Mouse (Mus musculus): ENCODE results near the gene Hcn2.
A peak's percentile ranks its signal among the peaks of the same experiment; 100 is the strongest.

Gene Hcn2

GRCm38 (mm10) chr10:79709307-79709706 lies 7.1 kb upstream of the Hcn2 start:
- DNase-seq: no peak

DNA sequence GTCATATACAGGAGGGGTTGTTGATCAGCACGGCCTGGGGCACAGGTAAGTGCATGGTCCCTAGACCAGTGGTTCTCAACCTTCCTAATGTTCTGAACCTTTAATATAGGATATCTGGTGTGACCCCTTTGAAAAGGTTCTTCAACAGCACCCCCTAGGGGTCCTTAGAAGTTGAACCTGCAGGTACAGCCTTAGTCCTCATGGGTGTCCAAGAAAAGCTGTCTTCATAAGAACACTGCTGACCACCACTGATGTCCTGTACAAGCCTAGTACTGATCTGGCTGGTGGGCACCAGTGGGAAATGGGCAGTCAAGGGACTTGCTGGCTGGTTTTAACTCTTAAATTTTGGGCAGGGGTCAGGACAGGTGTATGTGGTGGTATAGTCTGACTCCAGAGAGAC lies 4.4 kb upstream of the Hcn2 start:
- no peak for DNase-seq

DNA sequence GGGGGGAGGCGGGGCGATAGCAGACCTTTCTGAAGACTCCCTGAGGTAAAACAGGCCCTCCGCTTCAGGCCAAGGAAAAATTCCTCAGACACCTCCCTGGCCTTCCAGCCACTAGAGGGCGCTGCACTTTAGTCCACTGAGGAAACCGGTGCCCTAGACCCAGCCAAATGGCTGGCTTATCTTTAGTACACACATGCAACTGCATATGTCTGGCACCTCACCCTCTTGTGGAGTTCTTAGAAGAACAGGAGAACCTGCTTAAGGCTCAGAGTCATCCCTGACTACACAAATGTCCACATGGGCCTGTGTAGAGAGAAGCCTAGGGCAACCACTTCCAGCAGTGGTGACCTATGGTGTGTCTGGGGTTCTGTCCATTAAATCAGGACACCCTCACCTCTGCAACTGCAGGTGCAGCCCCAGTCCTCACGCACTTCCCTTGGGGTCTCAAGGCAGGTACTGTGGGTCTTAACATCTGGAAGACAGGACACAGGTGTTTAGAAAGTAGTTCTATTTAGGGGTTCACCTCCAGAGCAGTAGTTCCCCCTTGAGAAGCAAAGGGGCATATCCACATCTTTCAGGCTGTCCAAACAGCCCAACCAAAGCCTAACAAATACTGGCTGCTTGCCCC lies 3.8 kb upstream of the Hcn2 start:
- DNase-seq: peak; percentile 87 to 94

DNA sequence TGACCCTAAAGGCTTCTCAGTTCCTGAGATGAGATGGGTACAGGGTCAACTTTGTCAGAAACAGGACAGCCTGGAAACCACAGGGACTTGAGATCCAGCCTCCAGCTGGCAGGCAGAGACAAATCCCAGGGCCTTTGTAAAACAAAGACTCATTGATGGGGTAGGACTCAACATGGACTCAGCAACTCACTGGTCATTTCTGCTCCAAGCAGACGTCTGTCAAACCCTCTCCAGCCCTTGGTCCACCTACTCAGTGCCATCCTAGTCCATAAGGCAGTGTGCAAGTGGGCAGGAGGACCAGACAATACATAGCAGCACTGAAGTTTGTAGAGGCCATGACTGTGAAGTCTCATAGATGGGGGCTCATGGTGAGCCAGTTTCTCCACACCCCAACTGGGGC lies 3.3 kb upstream of the Hcn2 start:
- DNase-seq: no peak

GRCm38 (mm10) chr10:79714996-79715395 lies 1.4 kb upstream of the Hcn2 start:
- DNase-seq: peak in 1 of 2 experiments; percentile 64

DNA sequence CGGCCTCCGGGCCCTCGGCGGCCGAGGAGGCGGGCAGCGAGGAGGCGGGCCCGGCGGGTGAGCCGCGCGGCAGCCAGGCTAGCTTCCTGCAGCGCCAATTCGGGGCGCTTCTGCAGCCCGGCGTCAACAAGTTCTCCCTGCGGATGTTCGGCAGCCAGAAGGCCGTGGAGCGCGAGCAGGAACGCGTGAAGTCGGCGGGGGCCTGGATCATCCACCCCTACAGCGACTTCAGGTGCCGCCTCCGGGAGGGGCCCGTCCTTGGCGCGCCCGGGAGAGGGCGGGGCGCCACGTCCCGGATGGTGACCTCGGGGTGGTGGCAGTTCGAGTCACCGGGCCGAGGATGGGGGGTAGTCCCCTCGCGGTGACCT lies 538 bp downstream of the Hcn2 start:
- peak; percentile 72 to 81 for DNase-seq

GRCm38 (mm10) chr10:79717640-79718357 lies 1.4 kb downstream of the Hcn2 start:
- peak; percentile 52 to 74 for DNase-seq

DNA sequence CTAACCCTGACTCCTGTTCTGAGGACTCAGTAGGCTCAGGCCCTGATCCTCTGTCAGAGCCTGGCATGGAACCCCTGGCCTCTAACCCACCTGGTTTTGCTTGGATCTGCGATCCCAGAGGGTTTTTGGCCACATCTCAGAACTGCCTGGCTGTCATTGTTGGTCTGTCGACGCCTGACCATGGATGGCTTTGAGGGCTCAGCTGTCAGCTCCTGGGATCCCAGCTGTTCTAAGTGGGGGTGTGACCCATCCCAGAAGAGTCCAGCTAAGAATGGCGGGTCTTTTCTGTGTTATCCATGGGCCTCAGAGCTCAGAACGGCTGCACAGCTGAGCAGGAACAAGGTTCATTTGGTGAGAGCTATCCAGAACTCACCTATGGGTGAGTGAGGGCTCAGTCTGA lies 4.7 kb downstream of the Hcn2 start:
- no peak for DNase-seq

DNA sequence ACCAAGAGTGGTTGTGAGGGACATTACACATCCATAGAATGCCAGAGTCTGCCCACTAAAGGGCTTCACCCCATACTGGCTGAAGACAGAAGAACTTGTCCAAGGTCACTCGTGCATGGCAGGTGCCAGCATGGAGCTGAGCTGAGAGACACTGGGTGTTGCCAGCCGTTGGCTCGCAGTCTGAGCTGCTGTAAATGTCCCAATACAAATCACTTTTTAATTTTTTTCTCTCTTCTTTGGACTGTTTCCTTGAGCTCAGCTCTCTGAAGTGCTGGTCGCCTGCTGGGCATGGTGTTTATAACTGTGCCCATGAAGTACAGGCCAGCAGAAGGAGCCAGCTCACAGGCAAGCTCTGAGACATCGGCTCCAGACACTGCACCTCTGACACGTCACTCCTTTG lies 6.6 kb downstream of the Hcn2 start:
- DNase-seq: no peak

- no peak for DNase-seq
These were observed 7.3 kb downstream of the Hcn2 start for GRCm38 (mm10) chr10:79723692-79724091.

- peak; percentile 62 to 75 for DNase-seq
These were observed 9.7 kb downstream of the Hcn2 start for GRCm38 (mm10) chr10:79726090-79726489.

GRCm38 (mm10) chr10:79728323-79729249 lies 12.2 kb downstream of the Hcn2 start:
- peak in 1 of 2 experiments; percentile 43 for DNase-seq

DNA sequence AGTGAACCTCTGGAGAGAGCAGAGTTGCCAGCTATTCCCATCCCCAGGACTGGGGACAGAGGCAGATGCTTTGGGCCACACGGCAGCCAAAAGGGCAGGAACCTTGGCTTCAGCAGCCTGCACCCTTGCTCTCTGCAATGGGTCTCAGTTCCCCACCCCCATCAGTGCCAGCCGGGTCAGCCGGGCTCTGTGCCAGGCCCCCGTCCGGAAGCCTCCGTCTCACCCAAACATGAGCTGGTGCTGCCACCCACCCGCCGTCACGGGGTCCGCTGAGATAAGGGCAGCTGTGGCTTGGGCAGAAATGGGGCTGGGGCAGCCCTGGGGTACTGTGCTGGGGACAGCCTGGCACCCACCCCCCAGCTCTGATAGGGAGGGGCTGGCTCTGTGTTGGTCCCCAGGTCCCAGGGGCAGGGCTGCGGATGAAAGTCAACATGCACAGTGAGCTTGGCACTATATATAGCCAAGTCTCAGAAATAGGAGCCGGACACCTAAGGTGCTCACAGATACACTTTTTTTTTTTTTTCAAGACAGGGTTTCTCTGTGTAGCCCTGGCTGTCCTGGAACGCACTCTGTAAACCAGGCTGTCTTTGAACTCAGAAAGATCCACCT lies 13.0 kb downstream of the Hcn2 start:
- peak in 1 of 2 experiments; percentile 67 for DNase-seq

DNA sequence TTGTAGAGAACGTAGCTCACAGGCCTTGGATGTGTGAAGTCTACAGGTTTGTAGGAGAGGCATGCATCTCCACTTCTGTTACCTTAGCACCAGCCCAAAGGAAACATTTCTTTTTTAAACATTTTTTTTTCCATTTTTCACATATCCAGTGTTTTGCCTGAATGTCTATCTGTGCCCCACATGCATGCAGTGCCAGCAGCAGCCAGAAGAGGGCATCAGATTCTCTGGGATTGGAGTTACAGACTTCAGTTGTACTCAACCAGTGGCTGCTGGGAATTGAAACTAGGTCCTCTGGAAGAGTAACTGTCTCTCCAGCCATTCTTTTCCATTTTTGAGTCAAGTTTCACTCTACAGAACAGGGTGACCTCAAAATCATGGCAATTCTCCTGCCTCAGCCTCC lies 16.1 kb downstream of the Hcn2 start:
- peak; percentile 56 to 70 for DNase-seq

DNA sequence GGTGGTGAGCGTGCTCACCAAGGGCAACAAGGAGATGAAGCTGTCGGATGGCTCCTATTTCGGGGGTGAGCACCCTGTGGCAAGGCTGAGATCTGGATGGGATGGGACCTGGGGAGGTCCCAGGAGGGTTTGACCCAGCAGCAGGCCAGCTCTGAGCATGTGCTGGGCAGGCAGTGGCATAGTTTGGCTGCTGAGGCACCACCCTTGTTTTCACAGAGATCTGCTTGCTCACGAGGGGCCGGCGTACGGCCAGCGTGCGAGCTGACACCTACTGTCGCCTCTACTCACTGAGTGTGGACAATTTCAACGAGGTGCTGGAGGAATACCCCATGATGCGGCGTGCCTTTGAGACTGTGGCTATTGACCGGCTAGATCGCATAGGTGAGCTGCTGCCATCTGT lies 17.4 kb downstream of the Hcn2 start:
- DNase-seq: no peak

DNA sequence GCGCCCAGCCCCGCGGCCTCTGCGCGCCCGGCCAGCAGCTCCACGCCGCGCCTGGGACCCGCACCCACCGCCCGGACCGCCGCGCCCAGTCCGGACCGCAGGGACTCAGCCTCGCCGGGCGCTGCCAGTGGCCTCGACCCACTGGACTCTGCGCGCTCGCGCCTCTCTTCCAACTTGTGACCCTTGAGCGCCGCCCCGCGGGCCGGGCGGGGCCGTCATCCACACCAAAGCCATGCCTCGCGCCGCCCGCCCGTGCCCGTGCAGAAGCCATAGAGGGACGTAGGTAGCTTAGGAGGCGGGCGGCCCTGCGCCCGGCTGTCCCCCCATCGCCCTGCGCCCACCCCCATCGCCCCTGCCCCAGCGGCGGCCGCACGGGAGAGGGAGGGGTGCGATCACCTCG lies 18.9 kb downstream of the Hcn2 start:
- peak in 1 of 2 experiments; percentile 57 for DNase-seq

GRCm38 (mm10) chr10:79736706-79737105 lies 20.3 kb downstream of the Hcn2 start:
- peak in 1 of 2 experiments; percentile 70 for DNase-seq

DNA sequence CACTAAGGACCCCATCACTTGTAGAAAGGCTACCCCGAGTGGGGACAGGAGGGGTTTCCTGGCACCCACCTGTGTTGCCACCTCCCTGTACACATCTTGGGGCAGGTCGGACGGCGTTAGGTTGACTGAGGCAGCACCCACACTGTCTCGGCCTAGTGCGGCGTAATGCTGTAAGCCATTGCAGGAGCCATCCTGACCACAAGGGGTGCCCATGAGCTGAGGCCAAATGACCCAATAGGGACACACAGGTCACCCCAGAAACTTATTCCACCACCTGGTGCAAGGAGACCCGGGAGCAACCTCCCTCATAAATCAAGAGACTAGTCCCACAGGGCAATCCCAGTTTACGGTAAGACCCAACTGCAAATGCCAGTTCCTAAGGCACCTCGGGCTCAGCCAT lies 21.8 kb downstream of the Hcn2 start:
- DNase-seq: peak; percentile 55 to 75

DNA sequence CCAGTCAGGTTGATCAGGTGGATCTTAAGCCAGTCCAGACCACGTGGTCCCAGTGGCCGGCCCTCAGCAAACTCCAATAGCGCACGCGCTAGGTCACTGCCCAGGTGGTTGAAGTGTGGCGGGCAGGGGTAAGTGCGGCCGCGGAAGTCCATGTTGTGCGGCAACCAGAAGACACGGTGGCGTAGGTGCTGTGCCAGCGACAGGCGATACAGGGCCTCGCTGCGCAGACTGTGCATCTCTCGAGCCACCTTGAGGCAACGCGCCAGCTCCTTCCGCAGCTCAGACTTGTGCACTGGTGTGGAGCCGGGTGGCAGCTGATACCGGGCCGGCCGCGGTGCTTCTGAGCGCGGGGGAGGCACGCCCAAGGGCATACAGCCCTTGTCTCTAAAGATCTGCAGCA lies 22.8 kb downstream of the Hcn2 start:
- peak in 1 of 2 experiments; percentile 34 for DNase-seq

- peak in 1 of 2 experiments; percentile 32 for DNase-seq
These were observed 24.4 kb downstream of the Hcn2 start for GRCm38 (mm10) chr10:79740863-79741262.

DNA sequence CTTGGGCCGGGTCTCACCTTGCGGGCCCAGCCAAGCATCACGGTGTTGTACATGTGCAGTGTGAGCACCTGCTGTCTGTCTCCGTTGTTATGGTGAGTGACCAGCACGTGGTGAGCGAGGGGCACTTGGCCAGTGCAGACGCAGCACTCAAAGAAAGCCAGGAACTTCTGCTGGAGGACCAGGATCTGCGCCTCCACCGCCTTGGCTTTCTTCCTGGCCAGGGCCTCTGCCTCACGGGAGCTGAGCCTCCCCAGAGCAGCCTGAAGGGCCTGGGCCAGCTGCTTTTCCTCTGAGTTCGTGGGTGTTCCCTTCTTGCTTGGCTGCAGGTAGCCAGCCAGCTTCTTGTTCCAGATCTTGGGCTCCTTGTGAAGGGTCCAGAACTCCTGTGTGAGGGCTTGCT lies 26.7 kb downstream of the Hcn2 start:
- DNase-seq: peak in 1 of 2 experiments; percentile 61

- peak; percentile 75 to 77 for DNase-seq
These were observed 27.4 kb downstream of the Hcn2 start for GRCm38 (mm10) chr10:79743650-79744365.
